Mouse (Mus musculus): ENCODE results near the gene Cd209f.
A peak's percentile ranks its signal among the peaks of the same experiment; 100 is the strongest.
"Not testable (repeated sequence)": the region's sequence is repeated elsewhere in the genome, so short reads cannot be mapped to it uniquely, and the experiment has no call there.

Gene Cd209f

DNA sequence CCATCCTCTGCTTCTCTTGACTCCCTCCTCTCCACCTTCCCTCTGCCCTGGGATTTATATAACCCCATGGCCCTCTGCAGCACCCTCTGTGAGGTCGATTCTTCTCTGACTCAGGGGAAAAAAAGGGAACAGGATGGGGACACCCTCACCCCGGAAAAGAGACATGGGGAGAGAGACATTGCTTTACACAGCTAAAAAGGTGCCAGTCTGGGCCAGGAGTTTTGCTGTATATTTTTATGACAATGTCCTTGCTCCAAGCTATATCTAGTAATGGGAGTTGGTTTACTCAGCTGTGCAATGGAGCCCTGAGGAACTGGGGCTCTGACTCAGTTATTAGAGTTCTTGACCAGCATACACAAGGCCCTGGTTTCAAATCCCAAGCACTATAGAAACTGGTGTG lies at the start of gene Cd209f:
Gene Cd209f (minus strand): TSS at position 101 of the 400 bp plus-strand sequence.
- not testable (repeated sequence) for DNase-seq (ENCODE audit: low read depth, low spot score)

DNA sequence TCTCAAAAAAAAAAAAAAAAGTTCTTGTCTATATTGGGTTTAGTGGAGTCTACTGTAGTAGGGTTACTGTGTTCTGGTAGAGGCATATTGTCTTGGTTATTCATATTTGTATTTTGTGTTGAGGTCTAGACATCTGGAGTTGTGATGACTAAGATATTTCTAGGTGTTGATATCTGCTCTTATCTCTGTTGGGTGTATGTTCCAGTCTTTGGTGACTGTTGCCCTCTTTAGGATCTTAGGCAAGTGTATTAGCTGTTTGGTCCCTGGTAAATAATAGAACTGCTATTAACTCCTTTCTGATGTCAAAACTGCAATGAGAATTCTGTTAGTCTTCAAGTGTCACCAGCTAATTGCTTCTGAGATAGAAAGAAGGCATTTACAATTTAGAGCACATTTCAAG lies 49.2 kb upstream of the Cd209f start:
- DNase-seq (ENCODE audit: low read depth, low spot score): no peak

DNA sequence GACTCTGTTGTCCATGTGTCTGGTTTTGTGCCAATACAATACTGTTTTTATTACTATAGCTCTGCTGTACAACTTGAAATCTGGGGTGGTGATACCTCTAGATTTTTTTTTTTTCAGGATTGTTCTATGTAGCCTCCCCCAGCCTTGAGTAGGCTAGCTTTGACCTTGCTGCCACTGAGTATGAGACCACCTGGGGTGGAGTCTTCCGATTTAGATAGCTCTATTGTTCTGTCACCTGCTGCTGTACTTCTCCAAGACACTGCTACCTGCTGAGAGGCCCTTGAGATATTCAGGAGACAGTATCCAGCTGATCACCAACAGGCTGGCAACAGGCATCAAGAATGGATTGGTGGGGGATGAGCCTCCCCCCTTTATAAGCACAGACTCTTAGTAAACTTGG lies 41.6 kb upstream of the Cd209f start:
- DNase-seq (ENCODE audit: low read depth, low spot score): no peak

DNA sequence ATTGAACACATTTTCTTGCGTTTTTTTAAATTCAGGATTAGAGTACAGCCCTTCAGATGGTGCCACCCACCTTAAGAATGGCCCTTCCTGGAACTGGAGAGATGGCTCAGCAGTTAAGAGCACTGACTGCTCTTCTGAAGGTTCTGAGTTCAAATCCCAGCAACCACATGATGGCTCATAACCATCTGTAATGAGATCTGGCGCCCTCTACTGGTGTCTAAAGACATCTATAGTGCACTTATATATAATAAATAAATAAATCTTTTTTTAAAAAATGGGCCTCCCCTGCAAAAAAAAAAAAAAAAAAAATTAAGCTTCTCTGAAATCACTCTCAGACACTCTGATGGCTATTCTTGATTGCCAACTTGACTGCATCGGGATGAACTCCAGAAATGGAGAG lies 36.1 kb upstream of the Cd209f start:
- peak; percentile 13 for DNase-seq (ENCODE audit: low read depth, low spot score)

DNA sequence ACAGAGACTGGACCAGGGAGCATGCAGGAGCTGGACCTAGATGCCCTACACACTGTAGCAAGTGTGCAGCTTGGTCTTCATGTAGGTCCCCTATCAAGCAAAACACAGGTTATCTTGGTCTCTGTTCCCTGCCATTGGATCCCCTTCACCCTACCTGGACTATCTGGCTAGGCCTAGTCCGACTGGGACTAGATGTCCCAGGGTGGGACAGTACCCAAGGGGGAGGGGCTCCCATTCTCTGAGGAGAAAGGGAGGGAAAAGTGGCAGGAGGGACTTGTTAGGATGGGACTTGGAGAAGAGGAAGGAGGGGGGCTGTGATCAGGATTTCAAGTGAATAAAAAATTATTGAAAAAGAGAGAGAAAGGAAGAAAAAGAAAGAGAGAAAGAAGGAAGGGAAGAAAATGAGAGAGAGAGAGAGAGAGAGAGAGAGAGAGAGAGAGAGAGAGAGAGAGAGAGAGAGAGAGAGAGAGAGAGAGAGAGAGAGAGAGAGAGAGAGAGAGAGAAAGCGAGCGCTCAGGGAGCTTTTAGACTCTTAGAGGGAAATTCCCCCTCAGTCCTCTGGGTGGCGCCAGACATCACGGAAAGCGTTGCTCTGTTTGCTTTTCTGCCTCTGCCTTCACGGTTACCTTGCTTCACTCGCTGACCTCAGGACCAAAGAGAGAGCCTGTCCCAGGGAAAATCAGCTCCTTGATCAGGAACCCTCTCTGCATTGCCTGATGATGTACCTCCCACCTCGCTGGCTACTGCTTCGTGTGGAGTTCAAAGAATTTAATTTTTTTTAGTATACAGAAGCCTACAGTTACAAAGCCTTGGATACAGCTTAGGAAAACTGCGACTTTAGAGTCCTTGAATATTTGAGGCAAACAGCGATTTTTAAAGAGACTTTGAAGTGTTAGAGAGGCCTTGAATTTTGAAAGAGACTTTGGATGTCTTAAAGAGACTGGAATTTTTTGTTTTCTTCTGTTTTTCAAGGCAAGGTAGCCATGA lies 34.3 kb upstream of the Cd209f start:
- DNase-seq (ENCODE audit: low read depth, low spot score): peak; percentile 69

DNA sequence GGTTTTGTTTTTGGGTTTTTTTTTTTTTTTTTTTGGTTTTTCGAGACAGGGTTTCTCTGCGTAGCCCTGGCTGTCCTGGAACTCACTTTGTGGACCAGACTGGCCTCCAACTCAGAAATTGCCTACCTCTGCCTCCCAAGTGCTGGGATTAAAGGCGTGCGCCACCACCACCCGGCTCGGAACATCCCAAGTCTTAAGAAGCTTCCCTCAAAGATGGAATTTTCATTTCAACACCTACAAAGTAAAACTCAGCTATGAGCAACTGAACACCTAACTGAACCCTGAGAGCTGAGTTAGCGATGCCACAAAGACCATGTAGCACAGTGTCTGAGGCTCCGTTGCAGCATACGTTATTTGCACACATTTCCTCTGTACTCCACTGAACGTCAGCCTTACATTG lies 28.2 kb upstream of the Cd209f start, which contains the start of gene Cd209g:
Gene Cd209g (plus strand): TSS at position 301 of the 400 bp plus-strand sequence.
- DNase-seq (ENCODE audit: low read depth, low spot score): no peak

DNA sequence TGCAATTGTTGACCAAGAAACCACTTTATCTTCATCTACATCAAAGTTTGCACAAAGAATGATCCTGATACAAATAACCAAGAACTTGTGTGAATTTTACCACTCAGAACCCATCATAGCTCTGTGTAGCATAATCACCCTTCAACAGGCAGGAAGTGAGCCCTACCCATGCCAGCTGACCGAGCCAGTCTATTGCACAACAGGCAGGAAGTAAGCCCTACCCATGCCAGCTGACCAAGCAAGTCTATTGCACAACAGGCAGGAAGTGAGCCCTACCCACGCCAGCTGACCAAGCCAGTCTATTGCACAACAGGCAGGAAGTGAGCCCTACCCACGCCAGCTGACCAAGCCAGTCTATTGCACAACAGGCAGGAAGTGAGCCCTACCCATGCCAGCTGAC lies 17.1 kb downstream of the Cd209f start:
- DNase-seq (ENCODE audit: low read depth, low spot score): not testable (repeated sequence)

DNA sequence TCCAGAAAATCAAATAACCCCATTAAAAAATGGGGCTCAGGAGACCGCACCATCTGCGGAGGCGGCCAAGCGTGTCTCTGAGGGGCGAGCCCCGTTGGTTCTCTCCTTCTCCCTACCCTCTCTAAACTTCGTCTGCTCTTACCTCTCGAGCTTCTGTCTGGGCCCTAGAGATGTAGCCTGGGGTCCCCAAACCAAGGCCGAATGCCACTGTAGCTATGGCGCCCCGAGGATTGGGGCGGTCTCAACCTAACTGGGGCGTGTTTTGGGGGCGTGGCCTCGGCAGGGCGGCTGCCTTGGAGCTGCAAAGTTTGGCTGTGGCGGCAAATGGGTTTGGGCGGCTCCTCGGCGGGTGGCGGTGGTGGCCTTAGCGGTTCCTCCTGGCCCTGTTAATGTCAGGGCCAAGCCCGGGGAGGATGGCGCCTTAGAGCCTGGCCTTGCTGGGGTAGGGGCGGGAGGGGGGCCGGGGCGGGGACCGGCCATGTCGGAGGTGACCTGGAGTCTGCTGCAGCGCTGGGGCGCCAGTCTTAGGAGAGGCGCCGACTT lies 18.4 kb downstream of the Cd209f start:
- DNase-seq (ENCODE audit: low read depth, low spot score): not testable (repeated sequence)

Data from CD4-positive helper T cell, adult 2 months (primary cell).